Mouse (Mus musculus): Measurements from ENCODE around the gene Mtm1.
"Not testable (repeated sequence)": the region's sequence is repeated elsewhere in the genome, so short reads cannot be mapped to it uniquely, and the experiment has no call there.

Mtm1 gene

DNA sequence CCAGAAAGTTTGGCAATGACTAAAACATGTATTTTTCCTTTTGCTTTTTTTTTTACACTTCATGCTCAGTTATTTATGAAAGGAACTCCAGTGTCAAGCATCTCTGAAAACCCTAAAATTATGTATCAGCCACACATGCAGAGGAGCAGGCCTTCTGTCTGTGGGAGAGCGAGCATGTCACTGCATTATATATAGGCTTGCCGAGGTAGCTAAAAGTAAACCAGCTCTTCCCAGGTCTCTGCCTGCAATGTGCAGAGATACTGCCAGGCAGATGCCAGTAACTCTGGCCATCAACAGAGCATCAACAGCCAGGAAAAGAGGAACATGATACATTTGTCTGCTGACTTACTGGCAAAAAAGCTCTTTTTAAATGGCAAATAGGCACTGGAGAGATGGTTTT, 83.6 kb downstream of the Mtm1 start:
- no peak for DNase-seq

DNA sequence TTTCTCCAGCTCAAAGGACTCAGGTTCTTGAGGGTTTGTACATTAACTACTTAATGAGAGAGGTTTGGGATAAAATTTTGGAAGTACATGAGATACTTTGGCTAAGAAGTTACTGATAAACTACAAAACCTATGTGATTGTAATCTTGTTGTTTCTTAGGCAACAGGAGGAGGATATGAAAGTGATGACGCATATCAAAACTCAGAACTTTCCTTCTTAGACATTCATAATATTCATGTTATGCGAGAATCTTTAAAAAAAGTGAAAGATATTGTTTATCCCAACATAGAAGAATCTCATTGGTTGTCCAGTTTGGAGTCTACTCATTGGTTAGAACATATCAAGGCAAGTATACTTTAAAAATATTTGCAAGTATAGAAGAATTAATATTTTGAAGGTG, 85.4 kb downstream of the Mtm1 start:
- DNase-seq, result no peak

DNA sequence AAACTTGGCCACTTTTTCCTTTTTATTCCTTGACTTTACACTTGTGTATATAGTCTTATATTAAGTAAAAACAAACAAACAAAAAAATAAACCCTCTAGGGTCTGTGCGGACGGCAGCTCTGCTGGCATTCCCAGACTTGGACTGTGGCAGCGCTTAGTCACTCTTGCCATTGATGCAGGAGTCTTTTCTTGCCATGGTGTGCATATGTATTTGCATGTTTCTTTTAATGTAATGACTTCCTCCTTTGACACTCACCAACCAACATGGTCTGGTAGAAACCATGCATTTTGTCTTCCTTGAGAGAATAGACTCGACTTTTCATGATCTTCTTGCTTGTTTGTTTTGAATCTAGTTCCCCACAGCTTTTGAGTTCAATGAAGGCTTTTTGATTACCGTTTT, 91.6 kb downstream of the Mtm1 start:
- DNase-seq, result no peak

DNA sequence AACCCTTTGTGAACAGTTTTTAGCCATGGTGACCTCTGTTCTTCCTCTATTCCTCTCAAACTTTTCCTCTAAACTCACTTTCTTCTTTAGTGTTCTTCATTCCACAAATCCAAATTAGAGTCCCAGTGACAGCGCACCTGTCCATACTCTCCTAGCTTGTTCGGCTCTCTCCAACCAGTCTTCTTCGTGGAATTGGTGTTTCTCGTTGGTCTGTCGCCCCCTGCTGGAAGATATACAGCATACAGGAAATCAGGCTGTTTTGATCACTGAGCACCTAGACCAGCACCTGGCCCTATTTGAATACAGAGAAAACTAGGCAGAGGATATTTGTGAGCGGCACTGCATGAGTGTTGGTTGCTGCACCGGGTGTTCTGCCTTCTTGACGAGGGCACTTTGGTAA, 100.7 kb downstream of the Mtm1 start:
- DNase-seq, result peak; percentile 1 to 9

DNA sequence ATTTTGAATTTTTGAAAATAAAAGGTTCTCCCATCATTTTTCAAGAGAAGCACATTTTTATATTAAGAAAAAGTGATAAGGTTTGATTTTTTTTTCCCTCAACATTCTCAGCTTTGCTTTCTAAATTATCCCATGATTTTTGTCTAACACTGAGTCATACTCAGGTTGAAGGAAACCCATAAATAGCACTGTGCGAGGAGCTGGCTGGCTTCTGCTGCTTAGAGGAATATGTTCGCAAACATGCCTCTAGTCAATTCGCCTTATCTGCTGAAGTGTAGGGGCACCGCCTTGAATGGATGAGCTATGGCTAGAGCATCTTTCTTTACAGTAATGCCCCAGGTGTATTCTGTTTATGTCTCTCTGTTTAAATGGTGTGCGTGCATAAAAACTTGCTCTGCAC, 103.8 kb downstream of the Mtm1 start:
- DNase-seq, result no peak

DNA sequence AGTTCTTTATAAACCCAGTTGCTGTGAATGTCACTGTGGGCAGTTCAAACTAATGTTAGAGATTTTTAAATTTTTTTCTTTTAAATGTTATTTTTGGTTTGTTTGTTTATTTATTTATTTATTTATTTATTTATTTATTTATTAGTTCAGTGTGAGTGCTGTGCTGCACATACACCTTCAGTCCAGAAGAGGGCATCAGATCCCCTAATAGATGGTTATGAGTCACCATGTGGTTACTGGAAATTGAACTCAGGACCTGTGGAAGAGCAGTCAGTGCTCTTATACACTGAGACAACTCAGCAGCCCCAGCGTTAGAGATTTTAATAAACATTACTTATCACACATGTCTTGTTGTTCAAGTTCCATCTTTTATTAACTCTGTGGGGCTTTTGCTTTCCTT, 141.5 kb downstream of the Mtm1 start:
- no peak for DNase-seq

DNA sequence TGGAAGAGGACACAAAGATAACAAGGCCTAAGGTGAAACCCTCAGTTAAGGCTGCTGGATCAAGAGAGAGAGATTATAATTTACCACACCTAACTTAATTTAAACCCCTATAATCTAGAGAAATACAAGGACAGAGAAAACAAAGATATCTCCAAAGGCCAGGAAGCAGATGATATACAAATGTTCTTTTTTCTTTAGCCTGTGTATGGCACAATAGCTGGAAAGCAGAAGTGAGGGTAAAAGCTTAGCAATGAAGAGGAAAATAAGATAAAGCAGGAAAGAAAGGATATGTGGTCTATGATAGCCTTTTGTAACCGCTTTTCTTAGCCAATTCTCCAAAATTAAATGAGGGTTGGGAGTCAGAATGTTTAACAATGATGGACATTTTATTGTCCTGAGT, 144.8 kb downstream of the Mtm1 start:
- DNase-seq, result no peak

DNA sequence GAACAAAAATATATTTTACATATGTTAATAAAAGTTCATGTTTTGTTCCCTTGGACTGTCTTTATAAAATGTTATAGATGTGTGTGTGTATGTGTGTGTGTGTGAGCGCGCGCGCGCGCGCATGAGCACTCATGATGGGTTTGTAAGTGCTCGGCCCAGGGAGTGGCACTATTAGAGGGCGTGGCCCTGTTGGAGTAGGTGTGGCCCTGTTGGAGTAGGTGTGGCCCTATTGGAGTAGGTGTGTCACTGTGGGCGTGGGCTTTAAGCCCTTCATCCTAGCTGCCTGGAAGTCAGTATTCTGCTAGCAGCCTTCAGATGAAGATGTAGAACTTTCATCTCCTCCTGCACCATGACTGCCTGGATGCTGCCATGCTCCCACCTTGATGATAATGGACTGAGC, 151.2 kb downstream of the Mtm1 start:
- not testable (repeated sequence) for DNase-seq

DNA sequence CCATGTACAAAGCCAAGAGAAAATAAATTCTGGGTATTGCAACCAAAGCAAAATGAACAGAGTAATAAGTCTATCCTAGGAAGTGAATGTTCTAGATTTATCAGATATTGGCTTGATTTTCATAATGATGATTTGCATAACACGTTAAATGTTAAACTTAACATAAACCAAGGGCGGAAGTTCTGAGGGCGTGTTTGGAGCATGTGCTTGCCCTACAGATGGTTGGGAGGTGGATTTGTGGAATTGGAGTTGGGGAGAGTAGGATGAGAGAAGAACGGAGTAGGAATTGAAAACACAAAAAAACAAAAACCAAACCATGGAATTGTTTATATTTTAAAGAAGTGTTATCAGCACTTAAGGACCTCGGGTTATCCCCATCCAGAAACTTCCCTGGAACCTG, 153.5 kb downstream of the Mtm1 start:
- DNase-seq, result no peak

DNA sequence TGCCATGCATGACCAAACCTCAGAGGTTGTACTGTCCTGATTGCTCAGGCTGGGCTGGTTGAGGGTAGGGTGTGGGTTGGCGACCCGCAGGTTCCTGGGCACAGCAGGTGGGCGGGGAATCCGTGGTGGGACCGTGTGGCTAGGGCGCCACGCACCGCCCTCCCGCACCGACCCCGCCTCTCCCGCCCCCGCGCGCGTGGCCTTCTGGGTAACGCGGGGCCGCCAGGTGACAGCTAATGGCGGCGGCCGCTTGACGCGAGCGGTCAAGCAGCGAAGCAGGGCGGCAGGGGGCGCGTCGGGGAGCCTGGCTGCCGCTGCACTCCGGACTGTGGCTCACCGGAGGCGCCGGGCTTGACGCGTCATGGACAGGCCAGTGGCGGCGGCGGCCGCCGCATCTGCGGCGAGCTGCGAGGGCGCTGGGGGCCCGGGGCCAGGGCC, 154.0 kb downstream of the Mtm1 start, which contains the start of gene Mtmr1:
Gene Mtmr1, plus strand, starts transcription at position 207 of the 438 bp plus-strand sequence.
- peak; percentile 58 to 60 for DNase-seq

DNA sequence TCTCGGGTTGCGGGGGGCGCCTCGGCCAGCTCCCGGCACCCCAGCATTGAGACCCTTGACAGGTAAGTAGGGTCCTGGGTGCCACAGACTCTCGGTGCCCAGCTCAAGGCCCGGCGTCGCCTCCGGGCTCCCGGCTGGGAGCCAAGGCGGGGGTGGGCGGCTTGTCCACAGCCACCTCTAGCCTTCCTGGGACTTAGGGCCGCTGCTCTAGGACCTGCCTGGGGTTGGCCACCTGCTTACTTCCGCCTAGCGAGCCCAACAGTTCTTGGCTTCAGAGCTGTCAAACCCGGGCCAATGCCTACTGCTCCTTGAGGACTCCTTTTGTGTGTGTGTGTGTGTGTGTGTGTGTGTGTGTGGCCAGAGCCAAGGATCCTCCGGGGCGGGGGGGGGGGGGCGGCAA, 154.4 kb downstream of the Mtm1 start:
- DNase-seq, result peak; percentile 5 to 13

Data from thymus, adult 18-20 months (tissue).